8 mouse cellular contexts compared by ENCODE assay signal in genomic region chr15:101859735-101860170, GRCm38 (mm10). TPM values are rescaled to one million over a fixed set of nuclear protein-coding genes. Genes with fewer than 3 reads are reported as not detected.
A peak's percentile ranks its signal among the peaks of the same experiment; 100 is the strongest.
DNase-seq lines count a peak whose midpoint lies in the region; ATAC-seq and TF ChIP-seq lines count a peak whose summit lies in the region.

No protein-coding gene starts in this region.

- no peak for TF ChIP-seq POLR2A in brain, embryonic 14.5 days (IDR thresholded peaks at IDR 0.05; ENCODE audit: borderline replicate concordance, extremely low read depth, insufficient read depth, insufficient read length, poor library complexity, severe bottlenecking)
- no peak for TF ChIP-seq POLR2A in kidney, adult 2 months (IDR thresholded peaks at IDR 0.05; ENCODE audit: low read depth, low read length)

- peak overlapping the region; percentile 82 for H3K27ac ChIP-seq in heart, embryonic 10.5 days
- no peak overlapping the region for H3K27ac ChIP-seq in kidney, adult 2 months (ENCODE audit: insufficient read depth, low read depth, low read length)
- H3K27ac ChIP-seq in liver, embryonic 11.5 days (ENCODE audit: low read depth, low read length), result no peak overlapping the region
- no peak overlapping the region for H3K27ac ChIP-seq in midbrain, embryonic 16.5 days (ENCODE audit: low read length)

- peak overlapping the region; percentile 67 for H3K4me3 ChIP-seq in heart, embryonic 10.5 days
- peak overlapping the region; percentile 42 for H3K4me3 ChIP-seq in kidney, adult 2 months (ENCODE audit: insufficient read depth, low read depth, low read length)
- peak overlapping the region; percentile 41 for H3K4me3 ChIP-seq in liver, embryonic 11.5 days (ENCODE audit: low read depth, low read length)
- H3K4me3 ChIP-seq in midbrain, embryonic 16.5 days (ENCODE audit: low read depth, low read length), result peak overlapping the region; percentile 46

- H3K36me3 ChIP-seq in heart, embryonic 10.5 days, result no peaks in the 10 kb centered on the region
- H3K36me3 ChIP-seq in kidney, adult 2 months (ENCODE audit: control insufficient read depth, insufficient read depth, low read length), result no peaks in the 10 kb centered on the region
- no peaks in the 10 kb centered on the region for H3K36me3 ChIP-seq in liver, embryonic 11.5 days (ENCODE audit: control insufficient read depth, insufficient read depth, low read length)
- H3K36me3 ChIP-seq in midbrain, embryonic 16.5 days (ENCODE audit: control insufficient read depth, insufficient read depth, low read length), result no peaks in the 10 kb centered on the region

- H3K9me3 ChIP-seq in heart, embryonic 10.5 days, result no peaks in the 10 kb centered on the region
- H3K9me3 ChIP-seq in liver, embryonic 11.5 days (ENCODE audit: control insufficient read depth, low read length), result no peaks in the 10 kb centered on the region
- no peaks in the 10 kb centered on the region for H3K9me3 ChIP-seq in midbrain, embryonic 16.5 days (replicated peaks; ENCODE audit: control insufficient read depth, low read length, poor library complexity, severe bottlenecking)

- TF ChIP-seq CTCF in brain, embryonic 14.5 days (IDR thresholded peaks at IDR 0.05; ENCODE audit: borderline replicate concordance, extremely low read depth, insufficient read depth, insufficient read length), result 0 out of 2 replicates have a peak, but pooled peaks have one; percentile 6
- TF ChIP-seq CTCF in kidney, adult 2 months (conservative IDR thresholded peaks at IDR 0.05; ENCODE audit: insufficient read depth, insufficient read length, low read depth, low read length), result no peak

- H3K27me3 ChIP-seq in heart, embryonic 10.5 days (ENCODE audit: insufficient read depth, poor library complexity, severe bottlenecking), result peaks cover 80% of the 10 kb centered on the region
- no peaks in the 10 kb centered on the region for H3K27me3 ChIP-seq in kidney, adult 2 months (replicated peaks; ENCODE audit: control insufficient read depth, insufficient read depth, low read length)
- H3K27me3 ChIP-seq in liver, embryonic 11.5 days (replicated peaks; ENCODE audit: control insufficient read depth, insufficient read depth, low read length), result peaks cover 53% of the 10 kb centered on the region
- H3K27me3 ChIP-seq in midbrain, embryonic 16.5 days (ENCODE audit: control insufficient read depth, insufficient read depth, low read depth, low read length), result peaks cover 8% of the 10 kb centered on the region

- peak overlapping the region; percentile 67 for H3K4me2 ChIP-seq in liver, embryonic 11.5 days
- peak overlapping the region; percentile 84 for H3K4me2 ChIP-seq in midbrain, embryonic 16.5 days (ENCODE audit: low read length)

- no peak for ATAC-seq in liver, embryonic 11.5 days (replicated peaks; ENCODE audit: low FRiP score)
- ATAC-seq in midbrain, embryonic 16.5 days, result peak; percentile 56; the same call in 1 of the 2 replicates

- peak overlapping the region; percentile 43; the same call in 1 of the 2 replicates for H3K9ac ChIP-seq in liver, embryonic 11.5 days (ENCODE audit: low read depth, low read length)
- peak overlapping the region; percentile 53 for H3K9ac ChIP-seq in midbrain, embryonic 16.5 days (ENCODE audit: low read depth, low read length)

- under 1% methylated on average over 33 of the region's 33 CpGs for WGBS in heart, embryonic 10.5 days
- WGBS in kidney, adult 2 months, result under 1% methylated on average over 33 of the region's 33 CpGs
- WGBS in liver, embryonic 11.5 days, result under 1% methylated on average over 33 of the region's 33 CpGs
- WGBS in midbrain, embryonic 16.5 days, result under 1% methylated on average over 33 of the region's 33 CpGs

- DNase-seq in cerebellum, postnatal 25 days, result peak; percentile 35 to 55
- no peak for DNase-seq in cerebellum, adult 11 months
- peak; percentile 72 for DNase-seq in brain, embryonic 14.5 days (ENCODE audit: low read depth)
- no peak for DNase-seq in heart, embryonic 10.5 days (ENCODE audit: low spot score)
- peak; percentile 51 for DNase-seq in kidney, adult 2 months
- peak; percentile 59 for DNase-seq in liver, embryonic 11.5 days (ENCODE audit: low spot score)
- DNase-seq in thymus, postnatal 0 days (ENCODE audit: low spot score), result peak; percentile 7

- peaks cover 19% of the 10 kb centered on the region for H3K4me1 ChIP-seq in heart, embryonic 10.5 days
- peaks cover 7% of the 10 kb centered on the region for H3K4me1 ChIP-seq in kidney, adult 2 months (ENCODE audit: control insufficient read depth, insufficient read depth, low read length)
- no peaks in the 10 kb centered on the region for H3K4me1 ChIP-seq in liver, embryonic 11.5 days (replicated peaks; ENCODE audit: control insufficient read depth, insufficient read depth, low read length)
- peaks cover 11% of the 10 kb centered on the region for H3K4me1 ChIP-seq in midbrain, embryonic 16.5 days (ENCODE audit: control insufficient read depth, insufficient read depth, low read length)

RNA-seq across cellular contexts. Expression of gene Krt1, which starts 9.2 kb away (rescaled TPM):
- 14.9 and 19.4 TPM in 2 replicates for polyA plus RNA-seq in brain, embryonic 14.5 days (2012; rRNA removed)
- polyA plus RNA-seq in heart, embryonic 10.5 days (2016; fragmentation: Nextera tagmentation; extraction: Ambion mirVana), result 0.30 and 1.0 TPM in 2 replicates
- 0.05 and 0.11 TPM in 2 replicates for polyA plus RNA-seq in kidney, adult 2 months (2012; rRNA removed)
- 0.43 and 0.48 TPM in 2 replicates for polyA plus RNA-seq in liver, embryonic 11.5 days (2014; fragmentation: Nextera tagmentation; extraction: Ambion mirVana)
- 14.5 and 14.7 TPM in 2 replicates for polyA plus RNA-seq in midbrain, embryonic 16.5 days (2015; fragmentation: Nextera tagmentation; extraction: Ambion mirVana)
- 0.45 and 0.65 TPM in 2 replicates for polyA plus RNA-seq in thymus, postnatal 0 days (2015; fragmentation: Nextera tagmentation; extraction: Ambion mirVana)

RNA-seq across cellular contexts. Expression of gene Krt77, which starts 9.8 kb away (rescaled TPM):
- 0.53 and 2.3 TPM in 2 replicates for polyA plus RNA-seq in brain, embryonic 14.5 days (2012; rRNA removed)
- 0.04 TPM in 1 of 2 replicates, not detected in the other for polyA plus RNA-seq in heart, embryonic 10.5 days (2016; fragmentation: Nextera tagmentation; extraction: Ambion mirVana)
- polyA plus RNA-seq in kidney, adult 2 months (2012; rRNA removed), result not detected in 2 replicates
- polyA plus RNA-seq in liver, embryonic 11.5 days (2014; fragmentation: Nextera tagmentation; extraction: Ambion mirVana), result not detected in 2 replicates
- 0.45 and 0.73 TPM in 2 replicates for polyA plus RNA-seq in midbrain, embryonic 16.5 days (2015; fragmentation: Nextera tagmentation; extraction: Ambion mirVana)
- polyA plus RNA-seq in thymus, postnatal 0 days (2015; fragmentation: Nextera tagmentation; extraction: Ambion mirVana), result 0.63 and 0.78 TPM in 2 replicates

RNA-seq across cellular contexts. Expression of gene Krt76, which starts 33.0 kb away (rescaled TPM):
- not detected in 2 replicates for polyA plus RNA-seq in brain, embryonic 14.5 days (2012; rRNA removed)
- polyA plus RNA-seq in heart, embryonic 10.5 days (2016; fragmentation: Nextera tagmentation; extraction: Ambion mirVana), result not detected in 2 replicates
- not detected in 2 replicates for polyA plus RNA-seq in kidney, adult 2 months (2012; rRNA removed)
- polyA plus RNA-seq in liver, embryonic 11.5 days (2014; fragmentation: Nextera tagmentation; extraction: Ambion mirVana), result not detected in 2 replicates
- 0.13 TPM in 1 of 2 replicates, not detected in the other for polyA plus RNA-seq in midbrain, embryonic 16.5 days (2015; fragmentation: Nextera tagmentation; extraction: Ambion mirVana)
- polyA plus RNA-seq in thymus, postnatal 0 days (2015; fragmentation: Nextera tagmentation; extraction: Ambion mirVana), result 0.51 and 0.74 TPM in 2 replicates

RNA-seq across cellular contexts. Expression of gene Krt2, which starts 41.8 kb away (rescaled TPM):
- not detected in 2 replicates for polyA plus RNA-seq in brain, embryonic 14.5 days (2012; rRNA removed)
- not detected in 2 replicates for polyA plus RNA-seq in heart, embryonic 10.5 days (2016; fragmentation: Nextera tagmentation; extraction: Ambion mirVana)
- polyA plus RNA-seq in kidney, adult 2 months (2012; rRNA removed), result not detected in 2 replicates
- not detected in 2 replicates for polyA plus RNA-seq in liver, embryonic 11.5 days (2014; fragmentation: Nextera tagmentation; extraction: Ambion mirVana)
- not detected in 2 replicates for polyA plus RNA-seq in midbrain, embryonic 16.5 days (2015; fragmentation: Nextera tagmentation; extraction: Ambion mirVana)
- 0.12 and 0.21 TPM in 2 replicates for polyA plus RNA-seq in thymus, postnatal 0 days (2015; fragmentation: Nextera tagmentation; extraction: Ambion mirVana)

RNA-seq across cellular contexts. Expression of gene Krt73, which starts 57.6 kb away (rescaled TPM):
- polyA plus RNA-seq in brain, embryonic 14.5 days (2012; rRNA removed), result 0.78 and 0.98 TPM in 2 replicates
- not detected in 2 replicates for polyA plus RNA-seq in heart, embryonic 10.5 days (2016; fragmentation: Nextera tagmentation; extraction: Ambion mirVana)
- polyA plus RNA-seq in kidney, adult 2 months (2012; rRNA removed), result not detected in 2 replicates
- not detected in 2 replicates for polyA plus RNA-seq in liver, embryonic 11.5 days (2014; fragmentation: Nextera tagmentation; extraction: Ambion mirVana)
- polyA plus RNA-seq in midbrain, embryonic 16.5 days (2015; fragmentation: Nextera tagmentation; extraction: Ambion mirVana), result 0.31 and 0.43 TPM in 2 replicates
- polyA plus RNA-seq in thymus, postnatal 0 days (2015; fragmentation: Nextera tagmentation; extraction: Ambion mirVana), result 0.42 and 0.60 TPM in 2 replicates

Comparison
In these comparisons a context has a peak if more than half of its experiments do, and no peak if none do; other contexts are left out.
1. DNase-seq: peak in cerebellum, postnatal 25 days (2 of 2), brain, embryonic 14.5 days (single experiment), kidney, adult 2 months (single experiment), liver, embryonic 11.5 days (single experiment) and thymus, postnatal 0 days (single experiment); none in cerebellum, adult 11 months (single experiment) and heart, embryonic 10.5 days (single experiment).
2. Peak in every context shown above with its lines, with median percentiles within 50 percentile points of each other: H3K4me3 ChIP-seq.